Mouse (Mus musculus): ENCODE measurements at regions not wholly inside any gene's neighbourhood (a gene's known extent, or its start where the extent isn't known, plus 50 kb on each side); places are given as distances from the start of the nearest gene placed in this dataset.
A peak's percentile ranks its signal among the peaks of the same experiment; 100 is the strongest.

- Histone ChIP-seq H3K4me3 (replicated peaks in 1 of 3; ENCODE audit: low read depth in 2 of 3, low read length in 2 of 3, poor library complexity in 1 of 3) (peak overlapping the region in 1 of 3 experiments; percentile 61), H3K27ac (ENCODE audit: insufficient read depth, low read depth) (no peak overlapping the region), H3K36me3 (replicated peaks in 1 of 2; ENCODE audit: control insufficient read depth in 1 of 2, insufficient read depth in 1 of 2, low read length in 1 of 2) (no peaks in the 10 kb centered on the region), H3K9ac (ENCODE audit: insufficient read depth, low read depth) (no peak overlapping the region), H3K4me1 (ENCODE audit: control insufficient read depth in 1 of 2, insufficient read depth in 2 of 2) (peaks cover 0 to 17% of the 10 kb centered on the region in 2 experiments; a peak in 2 of 4 replicates), H3K79me2 (replicated peaks; ENCODE audit: control insufficient read depth, extremely low read depth, insufficient read depth, poor library complexity, severe bottlenecking) (no peaks in the 10 kb centered on the region), H3K9me3 (replicated peaks; ENCODE audit: low read length) (no peaks in the 10 kb centered on the region), H3K27me3 (replicated peaks) (no peaks in the 10 kb centered on the region), H3K4me2 (ENCODE audit: insufficient read depth, low read depth, poor library complexity, severe bottlenecking) (peak overlapping the region; percentile 76)
- TF ChIP-seq ZKSCAN1 (IDR thresholded peaks at IDR 0.05; ENCODE audit: borderline replicate concordance, low read depth, low read length), result no peak
- TF ChIP-seq CHD1 (IDR thresholded peaks at IDR 0.05; ENCODE audit: low read depth, low read length), result no peak
- TF ChIP-seq PAX5 (IDR thresholded peaks at IDR 0.05; ENCODE audit: low read length), result no peak
- no peak for TF ChIP-seq TBP (conservative IDR thresholded peaks at IDR 0.05; ENCODE audit: low read depth, low read length)
- no peak for TF ChIP-seq IRF4 (IDR thresholded peaks at IDR 0.05; ENCODE audit: low read depth, low read length)
- TF ChIP-seq USF2 (conservative IDR thresholded peaks at IDR 0.05; ENCODE audit: low read depth, low read length), result no peak
- TF ChIP-seq BHLHE40 (IDR thresholded peaks at IDR 0.05; ENCODE audit: low read depth, low read length), result no peak
- TF ChIP-seq MAZ (IDR thresholded peaks at IDR 0.05; ENCODE audit: low read depth, low read length), result no peak
- dilution Hi-C loops (cut with MboI; ENCODE audit: extremely low pct_ligation_motif_present, extremely low pct_unique_long_range_greater_than_20kb, low sequenced_read_pairs) (no loop called here), in situ Hi-C loops (cut with MboI; ENCODE audit: low pct_ligation_motif_present, low pct_unique_long_range_greater_than_20kb, low sequenced_read_pairs) (no loop called here)
- DNase-seq (ENCODE audit: extremely low read depth), result no peak
These were observed 59.6 kb upstream of the Enpep start for GRCm38 (mm10) chr3:129391888-129392813.

GRCm38 (mm10) chr3:129392814-129393804 is 60.6 kb upstream of the Enpep start:
- Histone ChIP-seq H3K4me2 (ENCODE audit: insufficient read depth, low read depth, poor library complexity, severe bottlenecking) (peak overlapping the region; percentile 76), H3K79me2 (replicated peaks; ENCODE audit: control insufficient read depth, extremely low read depth, insufficient read depth, poor library complexity, severe bottlenecking) (no peaks in the 10 kb centered on the region), H3K4me1 (ENCODE audit: control insufficient read depth in 1 of 2, insufficient read depth in 2 of 2) (peaks cover 0 to 12% of the 10 kb centered on the region in 2 experiments; a peak in 2 of 4 replicates), H3K9me3 (replicated peaks; ENCODE audit: low read length) (no peaks in the 10 kb centered on the region), H3K27ac (ENCODE audit: insufficient read depth, low read depth) (no peak overlapping the region), H3K27me3 (replicated peaks) (no peaks in the 10 kb centered on the region), H3K36me3 (replicated peaks in 1 of 2; ENCODE audit: control insufficient read depth in 1 of 2, insufficient read depth in 1 of 2, low read length in 1 of 2) (no peaks in the 10 kb centered on the region), H3K4me3 (replicated peaks in 1 of 3; ENCODE audit: low read depth in 2 of 3, low read length in 2 of 3, poor library complexity in 1 of 3) (peak overlapping the region; percentile 41 to 61 (median 49)), H3K9ac (ENCODE audit: insufficient read depth, low read depth) (peak overlapping the region; percentile 55)
- dilution Hi-C loops (cut with MboI; ENCODE audit: extremely low pct_ligation_motif_present, extremely low pct_unique_long_range_greater_than_20kb, low sequenced_read_pairs) (no loop called here), in situ Hi-C loops (cut with MboI; ENCODE audit: low pct_ligation_motif_present, low pct_unique_long_range_greater_than_20kb, low sequenced_read_pairs) (no loop called here)
- no peak for DNase-seq (ENCODE audit: extremely low read depth)
- TF ChIP-seq IRF4 (IDR thresholded peaks at IDR 0.05; ENCODE audit: low read depth, low read length) (peak; percentile 40; the same call in 1 of the 2 replicates), MAZ (IDR thresholded peaks at IDR 0.05; ENCODE audit: low read depth, low read length) (peak; percentile 21; the same call in 1 of the 2 replicates), JUND (conservative IDR thresholded peaks at IDR 0.05; ENCODE audit: low read depth, low read length) (no peak)

Measured in CH12.LX (cell line).